Mouse (Mus musculus) spleen, postnatal 36 days (tissue): ENCODE results near the gene Fgfr2.
A peak's percentile ranks its signal among the peaks of the same experiment; 100 is the strongest.

Source experiments
- DNase-seq, 2 experiments: peaks; one replicate each; pipeline ENCODE4 v3.0.0; 2022; ENCODE audit warnings: low spot score in 2 of 2, mixed read lengths in 1 of 2

The Fgfr2 gene

DNA sequence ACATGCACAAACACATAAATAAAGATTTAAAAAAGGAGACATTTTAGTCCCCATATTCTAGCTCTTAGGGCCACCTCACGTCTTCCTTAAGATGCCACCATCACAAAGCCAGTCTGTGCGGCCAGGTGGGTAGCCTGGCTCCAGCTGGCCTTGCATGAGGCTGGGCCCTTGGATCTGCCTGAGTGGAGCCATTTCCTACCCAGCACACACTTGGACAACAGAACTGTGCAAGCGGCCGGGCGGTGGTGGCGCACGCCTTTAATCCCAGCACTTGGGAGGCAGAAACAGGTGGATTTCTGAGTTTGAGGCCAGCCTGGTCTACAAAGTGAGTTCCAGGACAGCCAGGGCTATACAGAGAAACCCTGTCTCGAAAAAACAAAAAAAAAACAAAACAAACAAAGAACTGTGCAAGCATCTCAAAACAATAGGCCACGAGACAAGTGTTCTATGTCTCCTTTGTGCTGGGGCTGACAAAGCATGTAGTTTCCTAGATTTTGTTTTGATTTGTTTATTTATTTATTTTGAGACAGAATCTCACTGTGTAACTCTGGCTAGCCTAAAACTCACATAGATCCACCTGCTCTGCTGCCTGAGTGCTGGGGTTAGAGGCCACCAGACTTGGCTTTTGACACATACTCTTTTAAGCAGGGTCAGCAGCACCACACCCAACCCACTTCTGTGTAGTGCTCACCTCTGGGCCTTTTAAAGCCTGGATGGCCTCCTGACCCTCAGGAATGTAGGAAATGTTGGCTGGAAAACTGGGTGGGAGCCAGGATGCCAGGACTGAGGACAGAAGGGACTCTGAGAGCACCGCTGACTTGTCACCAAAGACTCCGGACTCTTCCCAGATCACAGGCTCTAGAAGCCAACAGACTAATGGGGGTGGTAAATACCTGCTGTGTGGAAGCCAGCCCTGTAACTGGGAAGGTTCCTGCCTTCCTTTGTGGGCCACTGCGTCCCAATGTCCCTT lies 400.5 kb downstream of the Fgfr2 start:
- DNase-seq = no peak

DNA sequence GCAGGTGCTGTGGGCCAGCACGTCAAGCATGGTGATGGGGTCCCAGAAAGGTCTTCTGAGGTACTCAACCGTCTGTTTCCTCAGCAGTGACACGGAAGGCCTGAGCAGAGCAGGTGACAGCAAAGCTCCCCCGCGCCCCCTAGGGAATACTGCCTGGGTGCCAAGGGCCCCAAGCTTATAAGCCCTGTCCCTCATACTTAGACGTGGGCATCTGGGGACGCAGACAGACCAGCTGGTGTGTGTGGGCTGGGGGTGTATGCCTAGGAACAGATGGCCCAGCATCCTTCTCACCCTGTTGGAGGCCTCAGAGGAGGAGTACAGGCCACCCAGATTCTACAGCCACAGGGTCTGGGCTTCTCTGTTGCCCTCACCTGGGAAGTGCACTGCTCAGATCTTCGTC lies 402.6 kb downstream of the Fgfr2 start:
- peak; percentile 91 to 92 for DNase-seq

DNA sequence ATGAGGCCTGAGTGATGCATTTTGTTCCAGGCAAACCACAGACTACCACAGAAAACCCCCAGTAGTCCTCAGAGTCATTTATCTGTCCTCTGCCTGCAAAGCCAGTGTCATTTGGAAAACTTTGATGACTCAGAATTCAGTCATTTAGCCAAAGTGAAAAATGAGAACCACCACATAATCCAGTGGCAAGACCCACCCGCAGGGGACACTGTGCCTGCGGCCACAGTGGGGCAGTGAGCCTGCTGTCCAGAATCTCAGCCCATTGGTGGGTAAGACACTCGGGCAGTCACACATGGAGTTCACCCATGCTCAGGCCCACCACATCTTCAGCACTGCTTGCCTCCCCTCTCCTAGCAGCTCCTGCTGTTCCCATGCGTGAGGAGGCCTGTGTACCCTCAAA lies 403.6 kb downstream of the Fgfr2 start:
- no peak for DNase-seq

DNA sequence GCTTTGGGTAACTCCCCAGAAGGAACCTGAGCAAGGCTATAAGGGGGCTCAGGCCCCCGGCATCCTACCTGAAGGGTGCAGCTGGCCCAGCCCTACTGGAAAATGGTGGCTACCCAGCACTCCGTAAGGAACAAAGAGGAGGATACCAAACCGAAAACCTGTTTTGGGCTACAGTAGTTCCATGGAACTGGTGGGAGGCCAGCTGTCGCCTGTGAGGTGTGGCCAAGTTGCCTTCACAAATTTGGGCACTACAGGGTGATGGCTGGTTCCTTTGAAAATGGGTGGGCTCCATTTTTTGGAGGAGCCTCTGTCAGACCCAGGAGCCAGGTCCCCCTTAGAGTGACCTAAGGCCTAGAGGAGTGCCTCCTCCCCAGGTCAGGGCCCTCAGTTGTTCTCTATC lies 407.9 kb downstream of the Fgfr2 start:
- no peak for DNase-seq

DNA sequence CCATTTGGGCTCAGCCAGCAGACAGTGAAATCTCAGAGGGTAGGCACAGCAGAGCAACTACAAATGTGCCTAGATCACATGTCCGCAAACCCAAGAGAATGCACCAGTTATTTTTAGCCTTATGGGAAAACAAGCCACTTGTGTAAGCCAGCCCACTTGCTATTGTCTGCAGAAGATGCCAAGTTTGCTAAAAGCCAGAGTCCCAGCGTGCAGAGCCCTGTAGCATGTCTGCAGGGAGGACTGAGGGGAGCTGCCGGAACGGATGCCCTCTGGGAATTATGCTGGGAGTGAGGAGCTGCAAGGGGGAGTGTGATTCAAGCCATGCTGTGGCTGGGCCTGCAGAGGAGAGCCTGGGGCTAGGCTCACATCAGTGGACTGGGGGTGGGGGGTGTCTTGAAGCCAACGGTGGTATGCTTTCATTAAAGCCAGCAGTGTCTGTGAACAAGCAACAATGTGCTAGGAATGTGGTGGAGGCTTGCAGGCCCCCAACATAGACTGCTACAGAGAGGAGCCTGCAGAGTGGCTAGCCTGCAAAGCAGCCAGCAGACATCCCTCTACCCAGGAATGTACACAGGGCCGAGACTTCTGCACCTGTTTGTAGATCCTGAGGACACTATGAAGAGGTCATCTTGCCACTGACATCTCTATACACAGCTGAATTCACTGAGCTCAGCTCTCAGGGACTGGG lies 408.8 kb downstream of the Fgfr2 start:
- peak in 1 of 2 experiments; percentile 25 for DNase-seq

DNA sequence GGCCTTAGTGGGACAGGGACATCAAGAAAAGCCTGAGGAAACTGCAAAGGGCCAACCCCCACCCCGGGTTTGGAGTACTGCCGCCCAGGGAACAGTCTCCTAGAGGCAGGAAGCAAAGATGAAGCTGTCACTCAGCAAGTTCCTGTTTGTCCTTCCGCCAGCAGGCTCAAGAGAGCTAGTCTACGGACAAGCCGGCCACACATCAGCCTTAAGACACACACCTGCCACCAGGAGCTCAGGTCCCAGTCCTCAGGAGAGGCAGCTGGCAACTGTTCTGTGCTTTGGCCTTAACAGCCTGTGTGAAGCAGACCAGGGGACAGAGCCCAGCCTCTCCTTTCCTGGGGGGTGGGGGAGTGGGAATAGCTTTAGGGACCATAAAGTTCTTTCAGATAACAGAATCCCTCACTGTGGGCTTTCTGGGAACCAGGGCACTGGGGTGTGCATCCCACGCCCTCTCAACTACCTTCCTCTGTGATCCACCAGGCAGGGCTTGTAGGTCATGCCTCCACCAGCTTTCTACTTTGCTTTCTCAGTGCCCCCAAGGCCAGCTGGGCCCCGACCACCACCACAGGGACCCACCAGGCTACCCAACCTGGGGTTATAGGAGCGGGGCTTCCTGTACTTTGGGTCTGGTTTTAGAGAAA lies 409.5 kb downstream of the Fgfr2 start:
- peak; percentile 57 to 63 for DNase-seq

DNA sequence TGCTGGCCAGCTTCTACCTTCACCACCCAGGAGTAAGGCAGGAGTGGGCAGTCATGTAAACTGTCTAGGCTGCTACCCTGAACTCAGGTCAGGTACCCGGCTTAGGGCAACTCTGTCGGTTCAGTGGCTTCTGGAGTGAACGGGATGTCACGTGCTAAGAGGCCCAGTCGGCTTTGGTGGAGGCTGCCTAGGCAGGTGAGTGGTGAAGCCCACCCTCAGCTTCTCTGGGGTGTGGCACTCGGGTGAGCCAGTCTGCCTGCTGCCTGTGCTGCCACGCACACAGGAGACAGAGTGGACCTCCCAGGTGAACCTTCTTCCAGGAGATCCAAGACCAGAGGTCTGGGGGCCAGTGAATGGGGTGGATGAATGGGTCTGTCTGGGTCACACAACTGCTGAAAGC lies 410.2 kb downstream of the Fgfr2 start:
- DNase-seq = no peak

DNA sequence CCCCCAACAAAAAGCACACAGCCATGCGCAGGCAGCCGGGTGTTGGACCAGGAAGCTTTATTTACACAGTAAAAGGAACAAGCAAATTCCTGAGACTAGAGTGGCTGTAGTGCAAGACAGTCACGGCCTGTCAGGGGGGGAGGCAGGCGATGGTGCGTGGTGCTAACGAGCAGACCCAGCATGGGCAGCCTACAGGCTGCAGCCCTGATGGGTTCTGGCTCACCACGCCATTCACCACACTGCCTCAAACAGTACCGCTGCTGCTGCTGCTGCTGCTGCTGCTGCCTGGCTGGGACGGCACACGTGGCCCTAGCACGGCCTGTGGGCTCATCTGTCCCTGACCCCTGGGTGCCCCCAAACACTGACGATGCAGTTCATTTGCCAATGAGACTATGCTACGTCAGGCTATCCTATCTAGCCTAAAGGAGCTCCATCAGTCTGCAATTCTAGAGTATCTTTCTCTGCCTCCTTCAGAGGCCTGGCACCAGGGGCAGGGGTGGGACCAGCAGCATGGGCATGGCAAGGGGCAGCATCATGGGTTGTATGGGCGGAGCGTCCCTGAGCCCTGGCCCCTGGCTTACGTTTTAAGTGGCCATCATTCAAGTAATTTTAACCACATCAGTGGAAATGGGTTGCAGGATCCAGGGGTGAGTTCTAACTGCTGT lies 411.0 kb downstream of the Fgfr2 start:
- DNase-seq = no peak

DNA sequence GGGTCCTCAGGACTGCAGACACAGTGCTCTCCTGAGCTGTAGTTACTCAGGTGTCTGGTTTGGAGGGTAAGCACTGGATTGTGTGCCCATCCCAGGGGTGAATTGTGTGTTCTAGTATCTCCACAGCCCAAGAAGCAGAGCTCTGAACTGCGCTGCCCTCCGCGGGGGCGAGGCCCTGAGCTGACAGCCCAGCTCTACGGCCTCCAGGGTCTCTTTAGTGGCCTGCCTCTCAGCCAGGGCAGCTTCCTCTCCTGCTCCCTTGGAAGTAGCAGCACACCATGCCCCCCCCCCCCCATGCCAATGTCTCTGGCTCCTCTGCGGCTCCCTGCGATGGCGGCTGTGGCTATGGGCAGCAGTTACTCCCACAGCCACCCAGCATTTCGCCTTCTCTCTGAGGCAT lies 411.6 kb downstream of the Fgfr2 start:
- DNase-seq = no peak

DNA sequence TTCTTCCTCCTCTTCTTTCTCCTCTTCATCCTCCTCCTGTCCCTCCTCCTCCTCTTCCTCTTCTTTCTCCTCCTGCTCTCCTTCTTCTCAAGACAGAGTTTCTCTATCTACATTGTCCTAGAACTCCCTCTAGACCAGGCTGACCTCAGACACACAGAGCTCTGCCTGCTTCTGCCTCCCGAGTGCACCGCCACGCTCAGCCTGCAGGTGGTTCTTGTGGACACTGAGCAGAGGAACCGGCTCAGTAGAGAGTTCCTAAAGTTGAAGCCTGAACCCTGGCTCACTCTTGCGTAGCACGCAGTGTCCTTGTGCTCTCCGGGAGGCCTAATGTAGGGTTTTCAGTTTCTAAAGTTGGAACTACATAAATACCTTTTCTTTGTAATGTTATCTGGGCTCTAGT lies 418.0 kb downstream of the Fgfr2 start:
- no peak for DNase-seq

DNA sequence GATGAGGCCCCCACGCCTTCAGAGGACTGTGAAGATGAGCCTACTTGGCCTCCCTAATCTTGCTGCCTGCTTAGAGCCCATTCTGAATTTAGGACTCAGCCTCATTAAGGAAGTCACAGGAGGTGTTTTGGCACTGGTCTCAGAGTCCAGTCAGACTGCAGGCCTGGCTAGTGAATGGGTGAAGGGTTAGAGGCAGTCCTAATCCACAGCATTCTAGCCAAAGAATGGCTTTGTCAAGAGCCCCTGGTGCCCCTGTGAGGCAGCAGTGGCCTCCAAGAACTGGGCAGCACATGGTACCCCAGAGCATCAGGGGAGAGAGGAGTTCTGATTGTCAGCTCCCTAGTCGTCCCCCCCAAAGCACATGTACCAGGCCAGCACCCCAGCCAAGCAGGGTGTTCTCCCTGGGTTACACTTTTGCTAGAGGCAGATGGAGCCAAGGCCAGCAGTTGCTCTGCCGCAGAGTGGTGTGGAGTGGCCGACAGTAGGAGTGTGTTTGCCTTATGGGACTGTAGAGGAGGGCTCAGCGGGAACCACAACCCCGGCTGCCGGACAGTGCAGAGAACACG lies 418.8 kb downstream of the Fgfr2 start:
- no peak for DNase-seq

DNA sequence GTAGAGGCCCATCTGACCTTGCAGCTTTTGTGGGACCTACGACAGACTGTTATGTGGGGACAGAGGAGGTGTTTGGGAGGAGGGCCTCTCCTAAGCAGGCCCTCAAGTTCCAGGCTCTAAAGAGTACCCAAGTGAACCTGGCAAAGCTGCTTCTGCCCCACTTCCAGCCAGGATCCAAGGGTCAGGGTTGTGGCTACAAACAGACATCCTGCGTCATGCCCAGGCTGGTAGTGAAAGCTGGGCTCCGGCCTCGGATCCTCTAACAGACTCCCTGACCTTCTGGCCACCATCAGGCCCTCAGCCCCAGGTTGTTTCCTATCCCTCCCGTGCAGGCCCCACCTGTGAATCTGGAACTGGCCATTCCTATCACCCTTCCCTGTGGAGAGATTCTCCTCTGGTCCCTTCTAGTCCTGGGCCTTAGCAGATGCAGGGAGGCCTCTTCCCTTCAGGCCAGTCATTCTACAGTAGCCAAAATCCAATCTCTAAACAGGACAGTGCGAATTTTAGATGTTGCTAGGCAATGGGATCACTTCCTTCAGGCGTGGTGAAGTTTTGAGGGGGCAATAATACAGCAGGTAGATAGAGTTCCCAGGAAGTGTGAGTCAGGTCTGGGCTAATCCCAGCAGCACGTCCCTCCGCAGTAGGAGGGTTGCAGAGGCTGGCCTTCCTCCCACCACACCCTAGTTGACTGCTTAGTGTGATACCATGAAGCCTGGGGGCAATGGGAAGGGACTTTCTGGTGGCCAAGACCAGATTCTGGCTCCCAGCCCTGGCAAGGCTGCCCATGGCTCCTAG lies 419.4 kb downstream of the Fgfr2 start:
- no peak for DNase-seq

DNA sequence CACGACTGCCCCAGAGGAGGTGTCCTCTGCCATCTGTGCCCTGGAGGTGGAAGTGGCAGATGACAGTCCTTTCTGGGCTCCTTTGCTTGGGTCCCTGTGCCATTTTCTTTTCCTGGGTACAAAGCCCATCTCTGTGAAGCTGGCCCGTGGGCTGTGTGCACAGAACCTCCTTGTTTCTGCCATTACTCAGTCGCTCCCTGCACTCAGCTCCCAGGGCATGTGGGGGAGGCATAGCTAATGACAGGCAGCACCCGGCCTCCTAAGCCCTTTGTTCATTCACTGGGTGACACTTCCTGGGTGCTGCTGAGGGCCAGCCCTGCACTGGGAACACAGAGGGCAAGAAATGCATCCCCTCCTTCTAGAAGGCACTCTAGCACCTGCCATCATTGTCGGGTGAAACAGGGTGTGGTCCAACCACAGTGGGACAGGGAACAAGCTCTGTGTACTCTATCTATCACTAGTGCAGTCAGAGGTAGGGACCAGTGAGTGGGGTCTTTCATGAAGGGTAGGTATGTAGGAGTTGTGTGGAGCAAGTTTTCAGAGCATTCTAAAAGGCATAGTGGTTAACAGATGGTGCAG lies 420.6 kb downstream of the Fgfr2 start:
- DNase-seq = no peak

DNA sequence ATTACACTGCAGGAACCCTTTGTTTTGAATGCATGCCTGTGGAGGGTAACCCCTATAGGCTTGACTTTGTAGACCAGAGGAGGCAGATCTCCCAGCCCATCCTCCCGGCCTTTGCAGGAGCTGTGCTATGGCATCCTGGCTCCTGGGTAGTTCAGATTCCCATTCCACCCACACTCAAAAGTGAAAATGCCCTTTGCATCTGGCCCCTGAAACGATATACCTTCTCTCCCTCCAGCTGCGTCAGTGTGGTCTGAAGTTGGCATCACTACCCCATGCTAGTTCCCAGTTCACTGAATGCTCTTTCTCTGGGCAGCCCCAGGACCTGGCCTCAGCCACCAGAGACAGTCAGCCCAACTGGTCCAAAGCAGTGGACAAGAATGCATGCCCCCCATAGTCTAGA lies 421.1 kb downstream of the Fgfr2 start:
- DNase-seq = no peak

DNA sequence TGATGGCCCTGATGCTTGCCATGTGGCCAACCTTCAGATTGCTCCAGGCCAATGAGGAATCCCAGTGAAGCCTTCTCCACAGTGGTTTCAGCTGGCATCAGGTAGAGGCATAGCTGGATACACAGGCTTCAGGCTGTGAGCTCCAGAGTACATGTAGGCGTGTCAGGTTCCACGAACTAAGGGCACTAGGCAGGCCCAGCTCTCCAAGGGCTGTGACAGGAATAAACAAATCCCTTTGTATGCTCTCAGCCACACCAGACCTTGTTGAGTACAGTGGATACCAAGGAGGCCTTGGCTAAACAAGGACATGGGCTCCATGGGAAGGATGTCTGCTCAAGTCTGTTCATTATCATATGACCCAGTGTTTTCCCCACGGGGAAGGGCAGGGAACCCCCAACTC lies 421.7 kb downstream of the Fgfr2 start:
- DNase-seq = no peak

DNA sequence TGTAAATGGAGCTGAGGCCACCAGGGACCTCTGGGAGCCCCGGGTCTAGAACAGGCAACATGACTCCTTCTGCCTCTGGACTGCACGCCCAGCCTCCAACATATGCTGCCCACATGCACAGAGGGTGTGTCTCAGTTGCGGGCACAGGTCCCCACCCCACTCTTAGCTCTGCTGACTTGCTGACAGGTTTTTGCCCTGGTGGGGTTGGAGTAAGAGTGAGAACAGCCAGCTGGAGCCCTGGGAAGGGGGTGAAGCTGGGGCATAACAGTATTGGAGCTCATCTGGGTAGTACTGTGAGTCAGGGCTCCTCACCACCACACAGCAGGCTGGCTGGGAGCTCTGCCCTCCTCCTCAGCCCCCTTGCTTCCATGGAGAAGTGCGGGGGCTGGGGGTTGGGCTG lies 423.0 kb downstream of the Fgfr2 start:
- peak in 1 of 2 experiments; percentile 33 for DNase-seq

DNA sequence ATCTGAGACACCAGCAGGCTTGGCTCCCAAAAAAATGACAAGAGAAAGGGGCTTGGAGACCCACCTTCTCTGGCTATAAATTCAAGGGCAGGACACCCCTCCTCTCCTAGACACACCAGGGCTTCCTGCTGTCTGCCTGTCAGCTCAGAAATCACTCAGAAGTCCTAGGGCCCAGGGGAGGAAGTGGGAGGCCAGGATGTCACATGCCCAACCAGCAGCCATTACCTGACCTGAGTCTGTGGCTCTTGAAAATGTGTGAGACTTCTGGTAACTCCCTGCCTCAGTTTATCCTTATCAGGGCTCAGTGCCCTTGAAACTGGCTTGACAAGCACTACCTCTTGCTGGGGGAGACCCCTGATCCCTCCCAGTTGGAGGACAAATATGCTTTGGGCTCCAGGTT lies 423.5 kb downstream of the Fgfr2 start:
- DNase-seq = peak in 1 of 2 experiments; percentile 54

DNA sequence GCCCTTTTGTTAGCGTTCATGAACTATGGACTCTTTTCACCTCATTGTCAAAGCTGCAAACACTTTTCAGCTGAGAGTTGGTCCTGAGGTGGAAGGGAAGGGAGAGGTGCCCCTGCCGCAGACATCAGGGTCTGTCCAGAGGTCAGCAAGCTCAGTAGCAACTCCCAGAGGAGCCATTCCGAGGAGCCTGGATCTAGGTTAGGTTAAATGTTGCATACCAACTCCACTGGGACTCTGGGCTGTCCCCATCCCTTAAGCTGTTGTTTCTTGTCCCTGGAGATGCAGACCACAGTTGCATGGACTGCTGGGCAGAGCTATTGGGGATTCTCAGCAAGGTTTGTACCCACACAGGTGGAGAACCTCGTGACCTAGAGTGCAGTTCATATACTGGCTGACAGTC lies 424.0 kb downstream of the Fgfr2 start:
- DNase-seq = no peak

DNA sequence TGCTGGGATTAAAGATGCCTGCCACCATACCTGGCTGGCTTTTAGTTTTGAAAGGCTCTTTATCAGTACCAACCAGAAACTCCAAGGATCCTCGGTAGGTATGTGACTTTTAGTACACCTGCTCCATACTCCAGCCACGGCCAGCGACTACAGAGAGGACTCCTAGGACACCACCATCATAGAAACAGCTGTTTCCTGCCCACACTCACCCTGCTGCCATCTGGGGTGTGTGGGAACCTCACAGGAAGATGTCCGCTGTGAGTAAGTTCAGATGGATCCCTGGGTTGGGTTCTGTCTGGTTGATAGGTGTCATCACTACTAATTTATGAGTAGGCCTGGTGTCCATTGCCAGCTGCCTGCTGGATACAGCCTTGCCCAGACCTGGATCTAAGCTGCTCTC lies 424.4 kb downstream of the Fgfr2 start:
- no peak for DNase-seq

DNA sequence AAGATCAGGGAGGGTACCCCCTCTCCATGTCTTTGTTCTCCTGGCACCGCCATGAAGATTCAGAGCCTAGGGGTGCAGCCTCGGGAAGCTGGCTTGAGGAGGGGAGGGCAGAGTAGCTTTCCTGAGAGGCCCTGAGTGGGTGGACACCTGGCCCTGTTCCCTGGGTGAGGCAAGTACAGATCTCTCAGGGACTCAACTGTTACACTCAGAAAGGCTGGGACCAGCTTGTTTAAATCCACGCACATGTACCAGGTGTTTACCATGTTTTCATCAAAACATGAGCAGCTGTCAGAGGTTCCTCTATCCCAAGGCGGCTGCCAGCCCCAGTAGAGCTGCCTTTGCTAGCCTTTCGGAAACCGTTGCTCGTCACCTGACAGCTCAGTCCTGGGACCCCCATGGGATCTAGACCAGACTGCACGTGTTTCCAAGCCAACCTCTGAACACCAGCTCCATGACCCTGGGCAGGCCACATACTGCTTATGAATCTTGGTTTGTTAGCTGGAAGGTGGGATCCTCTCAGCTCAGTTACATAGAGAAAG lies 425.8 kb downstream of the Fgfr2 start:
- DNase-seq = peak in 1 of 2 experiments; percentile 22
